Mouse (Mus musculus): ENCODE measurements around the gene Zcchc8.

- TF ChIP-seq CTCF (IDR thresholded peaks at IDR 0.05; ENCODE audit: borderline replicate concordance, insufficient read depth, low read length) (no peak), POLR2A (IDR thresholded peaks at IDR 0.05; ENCODE audit: low read depth, low read length) (no peak)
Observed at GRCm38 (mm10) chr5:123665956-123666355, 54.9 kb downstream of the Zcchc8 start.

All from embryonic fibroblast, embryonic 13.5 days (primary cell).